Mouse (Mus musculus) olfactory bulb, adult 2 months (tissue): ENCODE measurements at regions not wholly inside any gene's neighbourhood (a gene's known extent, or its start where the extent isn't known, plus 50 kb on each side); places are given as distances from the start of the nearest gene placed in this dataset.

Source experiments
- CTCF ChIP-seq: fragments of 200-500 bp; IDR thresholded peaks from 2 replicates; pipeline ENCODE4 v1.5.1; 2012; ENCODE audit warnings: low read depth, mild to moderate bottlenecking, low read length, moderate library complexity; ENCODE audit not compliant: insufficient read depth
- POLR2A ChIP-seq: fragments of 200-500 bp; IDR thresholded peaks from 2 replicates; pipeline ENCODE4 v1.6.1; 2012; ENCODE audit warnings: mild to moderate bottlenecking, low read depth, low read length, moderate library complexity; ENCODE audit not compliant: insufficient read depth

GRCm38 (mm10) chr10:122544096-122544720, 95.9 kb downstream of the Avpr1a start:
- TF ChIP-seq CTCF: no peak
- no peak for TF ChIP-seq POLR2A
